Mouse (Mus musculus): ENCODE results near the gene L3mbtl2. TPM values are rescaled to one million over a fixed set of nuclear protein-coding genes. Genes with fewer than 3 reads are reported as not detected.

Gene L3mbtl2
- polyA plus RNA-seq, 1 experiment from 2014 or later, result 34.5 TPM

Other genes starting within 250 kb of the L3mbtl2 start
- 493 and 541 TPM in 2 replicates for gene Rbx1, start 197.6 kb upstream of the L3mbtl2 start, polyA plus RNA-seq (2016; fragmentation: Nextera tagmentation; extraction: Ambion mirVana)
- gene Ep300, start 78.5 kb upstream of the L3mbtl2 start, polyA plus RNA-seq (2016; fragmentation: Nextera tagmentation; extraction: Ambion mirVana), result 27.2 and 30.9 TPM in 2 replicates
- gene Chadl, start 33.4 kb downstream of the L3mbtl2 start, polyA plus RNA-seq (2016; fragmentation: Nextera tagmentation; extraction: Ambion mirVana), result 3.4 and 5.6 TPM in 2 replicates
- gene Zc3h7b, start 81.2 kb downstream of the L3mbtl2 start, polyA plus RNA-seq (2016; fragmentation: Nextera tagmentation; extraction: Ambion mirVana), result 49.6 and 50.4 TPM in 2 replicates
- gene Rangap1, start 81.6 kb downstream of the L3mbtl2 start, polyA plus RNA-seq (2016; fragmentation: Nextera tagmentation; extraction: Ambion mirVana), result 161 and 165 TPM in 2 replicates
- 30.5 and 32.4 TPM in 2 replicates for gene Tef, start 138.5 kb downstream of the L3mbtl2 start, polyA plus RNA-seq (2016; fragmentation: Nextera tagmentation; extraction: Ambion mirVana)
- gene Tob2, start 194.9 kb downstream of the L3mbtl2 start, polyA plus RNA-seq (2016; fragmentation: Nextera tagmentation; extraction: Ambion mirVana), result 20.9 and 22.2 TPM in 2 replicates
- gene Phf5a, start 208.0 kb downstream of the L3mbtl2 start, polyA plus RNA-seq (2016; fragmentation: Nextera tagmentation; extraction: Ambion mirVana), result 129 and 133 TPM in 2 replicates
- gene Aco2, start 208.4 kb downstream of the L3mbtl2 start, polyA plus RNA-seq (2016; fragmentation: Nextera tagmentation; extraction: Ambion mirVana), result 170 and 177 TPM in 2 replicates